Mouse (Mus musculus): Measurements from ENCODE around the gene Senp2. TPM values are rescaled to one million over a fixed set of nuclear protein-coding genes. Genes with fewer than 3 reads are reported as not detected.

The Senp2 gene
- total and polyA plus RNA-seq, 2 experiments from 2014 or later = 24.1 to 43.0 TPM

DNA sequence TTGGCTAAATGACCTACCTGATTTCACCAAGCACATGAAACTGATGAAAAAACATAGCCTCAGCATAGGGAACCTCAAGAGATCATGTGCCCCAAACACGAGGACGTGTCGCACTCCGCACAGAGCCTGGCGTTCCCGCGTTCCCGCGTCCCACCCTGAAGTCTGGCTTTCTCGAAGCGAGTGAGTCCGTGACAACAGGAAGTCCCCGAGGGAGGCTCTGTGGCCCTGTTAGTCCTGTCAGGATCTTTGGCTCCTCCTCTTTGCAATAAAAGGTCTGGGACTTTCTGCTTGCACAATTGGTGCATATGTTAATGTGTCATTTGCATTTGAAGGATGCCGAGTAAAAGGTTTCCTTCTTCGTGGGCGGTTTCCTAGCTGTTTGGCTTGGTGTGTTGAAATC, 14.0 kb upstream of the Senp2 start, which contains the start of gene Liph:
TSS of gene Liph (minus strand) at position 360 of the 400 bp plus-strand sequence.
- WGBS = 2% methylated on average over 16 of the region's 16 CpGs
- ATAC-seq = no peak
- Histone ChIP-seq H3K27me3 (ENCODE audit: insufficient read depth, low read length) (peaks cover 7% of the 10 kb centered on the region; the same call in 1 of the 2 replicates), H3K4me2 (ENCODE audit: low read depth, low read length) (peak within 1 kb of the TSS; percentile 58), H3K36me3 (ENCODE audit: insufficient read depth, low read length) (no peaks in the 10 kb centered on the region), H3K9me3 (ENCODE audit: low read length) (no peaks in the 10 kb centered on the region), H3K4me1 (ENCODE audit: insufficient read depth, low read length) (no peaks in the 10 kb centered on the region), H3K4me3 (ENCODE audit: low read length) (peak within 1 kb of the TSS; percentile 26), H3K27ac (no peak within 1 kb of the TSS), H3K9ac (replicated peaks; ENCODE audit: low read length) (no peak within 1 kb of the TSS; the same call in 1 of the 2 replicates)
- DNase-seq (ENCODE audit: low spot score) = peak; percentile 15
- no peak for TF ChIP-seq CTCF (IDR thresholded peaks at IDR 0.05; ENCODE audit: low read depth)

GRCm38 (mm10) chr16:21996402-21996801, 12.9 kb upstream of the Senp2 start:
- TF ChIP-seq CTCF (IDR thresholded peaks at IDR 0.05; ENCODE audit: low read depth) = no peak
- H3K9me3 ChIP-seq (ENCODE audit: low read length) = no peaks in the 10 kb centered on the region
- DNase-seq (ENCODE audit: low spot score) = no peak
- 72% methylated on average over 4 of the region's 4 CpGs for WGBS
- no peak for ATAC-seq
- H3K4me3 ChIP-seq (ENCODE audit: low read length) = no peak overlapping the region
- H3K4me1 ChIP-seq (ENCODE audit: insufficient read depth, low read length) = no peaks in the 10 kb centered on the region
- H3K4me2 ChIP-seq (ENCODE audit: low read depth, low read length) = no peak overlapping the region
- H3K27me3 ChIP-seq (ENCODE audit: insufficient read depth, low read length) = peaks cover 7% of the 10 kb centered on the region; the same call in 1 of the 2 replicates
- no peaks in the 10 kb centered on the region for H3K36me3 ChIP-seq (ENCODE audit: insufficient read depth, low read length)
- H3K27ac ChIP-seq = no peak overlapping the region
- H3K9ac ChIP-seq (replicated peaks; ENCODE audit: low read length) = no peak overlapping the region

- no peaks in the 10 kb centered on the region for H3K36me3 ChIP-seq (ENCODE audit: insufficient read depth, low read length)
- no peaks in the 10 kb centered on the region for H3K9me3 ChIP-seq (ENCODE audit: low read length)
- H3K27ac ChIP-seq = no peak overlapping the region
- no peak overlapping the region for H3K4me3 ChIP-seq (ENCODE audit: low read length)
- WGBS = 74% methylated on average over 5 of the region's 5 CpGs
- no peak for ATAC-seq
- H3K27me3 ChIP-seq (ENCODE audit: insufficient read depth, low read length) = peaks cover 7% of the 10 kb centered on the region; the same call in 1 of the 2 replicates
- H3K9ac ChIP-seq (replicated peaks; ENCODE audit: low read length) = no peak overlapping the region
- no peak overlapping the region for H3K4me2 ChIP-seq (ENCODE audit: low read depth, low read length)
- DNase-seq (ENCODE audit: low spot score) = no peak
- no peak for TF ChIP-seq CTCF (IDR thresholded peaks at IDR 0.05; ENCODE audit: low read depth)
- H3K4me1 ChIP-seq (ENCODE audit: insufficient read depth, low read length) = no peaks in the 10 kb centered on the region
Observed at GRCm38 (mm10) chr16:21996881-21997641, 12.2 kb upstream of the Senp2 start.

DNA sequence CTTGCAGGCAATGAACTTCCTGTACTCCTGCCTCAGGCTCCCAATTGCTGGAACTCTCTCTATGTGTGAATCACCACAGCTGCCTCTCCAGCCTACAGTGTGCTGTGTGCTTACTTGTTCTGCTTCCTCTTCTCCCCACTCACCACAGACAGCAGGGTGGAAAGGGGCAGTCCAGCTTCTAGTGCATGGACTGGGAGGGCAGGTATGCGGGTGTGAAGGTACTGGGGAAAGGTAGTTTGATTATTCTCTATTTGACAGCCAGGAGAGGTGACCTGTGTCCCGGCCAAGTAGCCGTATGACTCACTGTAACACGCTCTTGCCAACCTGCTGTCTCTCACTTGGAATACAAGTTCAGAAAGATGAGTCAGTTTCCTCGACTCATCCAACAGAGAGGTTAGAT, 11.2 kb upstream of the Senp2 start:
- no peak overlapping the region for H3K4me2 ChIP-seq (ENCODE audit: low read depth, low read length)
- no peak overlapping the region for H3K4me3 ChIP-seq (ENCODE audit: low read length)
- no peaks in the 10 kb centered on the region for H3K4me1 ChIP-seq (ENCODE audit: insufficient read depth, low read length)

GRCm38 (mm10) chr16:21999941-22000690, 9.2 kb upstream of the Senp2 start:
- Histone ChIP-seq H3K36me3 (ENCODE audit: insufficient read depth, low read length) (no peaks in the 10 kb centered on the region), H3K9me3 (ENCODE audit: low read length) (no peaks in the 10 kb centered on the region), H3K4me1 (ENCODE audit: insufficient read depth, low read length) (no peaks in the 10 kb centered on the region), H3K9ac (replicated peaks; ENCODE audit: low read length) (no peak overlapping the region), H3K27me3 (ENCODE audit: insufficient read depth, low read length) (peaks cover 7% of the 10 kb centered on the region; the same call in 1 of the 2 replicates), H3K4me3 (ENCODE audit: low read length) (no peak overlapping the region), H3K4me2 (ENCODE audit: low read depth, low read length) (no peak overlapping the region), H3K27ac (no peak overlapping the region)
- no peak for ATAC-seq
- 83% methylated on average over 4 of the region's 4 CpGs for WGBS
- DNase-seq (ENCODE audit: low spot score) = no peak
- TF ChIP-seq CTCF (IDR thresholded peaks at IDR 0.05; ENCODE audit: low read depth) = no peak

More for the DNA sequence above, 11.2 kb upstream of the Senp2 start:
- H3K9ac ChIP-seq (replicated peaks; ENCODE audit: low read length) = no peak overlapping the region
- peaks cover 7% of the 10 kb centered on the region; the same call in 1 of the 2 replicates for H3K27me3 ChIP-seq (ENCODE audit: insufficient read depth, low read length)
- no peaks in the 10 kb centered on the region for H3K36me3 ChIP-seq (ENCODE audit: insufficient read depth, low read length)
- no peak for TF ChIP-seq CTCF (IDR thresholded peaks at IDR 0.05; ENCODE audit: low read depth)
- DNase-seq (ENCODE audit: low spot score) (no peak), ATAC-seq (no peak)
- 87% methylated on average over 5 of the region's 5 CpGs for WGBS
- no peaks in the 10 kb centered on the region for H3K9me3 ChIP-seq (ENCODE audit: low read length)
- no peak overlapping the region for H3K27ac ChIP-seq

DNA sequence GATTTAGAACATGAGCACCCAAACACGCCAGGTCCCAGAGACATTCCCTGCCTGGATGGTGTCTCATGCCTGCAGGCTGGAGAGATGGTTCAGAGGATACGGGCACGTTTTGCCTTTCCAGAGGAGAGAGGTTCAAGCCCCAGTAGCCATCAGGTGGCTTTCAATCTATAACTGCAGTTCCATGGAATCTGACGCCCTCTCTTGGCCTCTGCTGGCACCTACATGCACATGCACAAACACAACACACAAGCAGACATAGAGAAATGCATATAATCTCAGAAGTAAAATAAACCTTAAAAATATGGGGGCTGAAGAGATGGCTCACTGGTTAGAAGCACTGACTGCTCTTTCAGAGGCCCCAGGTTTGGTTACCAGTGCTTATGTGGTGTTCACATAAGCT, 8.1 kb upstream of the Senp2 start:
- ATAC-seq = no peak

More for the DNA sequence above, 8.1 kb upstream of the Senp2 start:
- H3K4me1 ChIP-seq (ENCODE audit: insufficient read depth, low read length) = no peaks in the 10 kb centered on the region
- no peak for DNase-seq (ENCODE audit: low spot score)
- TF ChIP-seq CTCF (IDR thresholded peaks at IDR 0.05; ENCODE audit: low read depth) = 0 out of 2 replicates have a peak, but pooled peaks have one; percentile 18
- H3K36me3 ChIP-seq (ENCODE audit: insufficient read depth, low read length) = no peaks in the 10 kb centered on the region
- WGBS = 63% methylated on average over 4 of the region's 4 CpGs
- H3K4me3 ChIP-seq (ENCODE audit: low read length) = no peak overlapping the region
- H3K27me3 ChIP-seq (ENCODE audit: insufficient read depth, low read length) = peaks cover 7% of the 10 kb centered on the region; the same call in 1 of the 2 replicates
- no peak overlapping the region for H3K4me2 ChIP-seq (ENCODE audit: low read depth, low read length)
- no peaks in the 10 kb centered on the region for H3K9me3 ChIP-seq (ENCODE audit: low read length)
- H3K27ac ChIP-seq = no peak overlapping the region
- H3K9ac ChIP-seq (replicated peaks; ENCODE audit: low read length) = no peak overlapping the region
